Mouse (Mus musculus): ENCODE measurements around the gene Cntnap2.
A peak's percentile ranks its signal among the peaks of the same experiment; 100 is the strongest.
"Not testable (repeated sequence)": the region's sequence is repeated elsewhere in the genome, so short reads cannot be mapped to it uniquely, and the experiment has no call there.

The Cntnap2 gene

GRCm38 (mm10) chr6:46972640-46973039, 1913.5 kb downstream of the Cntnap2 start:
- no peak for DNase-seq (ENCODE audit: low spot score)

GRCm38 (mm10) chr6:46996010-46996602, 1936.9 kb downstream of the Cntnap2 start:
- DNase-seq (ENCODE audit: low spot score): no peak

- no peak for DNase-seq (ENCODE audit: low spot score)
These were observed 1945.3 kb downstream of the Cntnap2 start for GRCm38 (mm10) chr6:47004430-47004829.

- no peak for DNase-seq (ENCODE audit: low spot score)
These were observed 1953.8 kb downstream of the Cntnap2 start for GRCm38 (mm10) chr6:47012933-47013332.

- DNase-seq (ENCODE audit: low spot score): peak; percentile 48
These were observed 1954.4 kb downstream of the Cntnap2 start for GRCm38 (mm10) chr6:47013535-47013934.

GRCm38 (mm10) chr6:47014886-47015586, 1955.9 kb downstream of the Cntnap2 start:
- DNase-seq (ENCODE audit: low spot score): no peak

GRCm38 (mm10) chr6:47026064-47026686, 1967.0 kb downstream of the Cntnap2 start:
- no peak for DNase-seq (ENCODE audit: low spot score)

- DNase-seq (ENCODE audit: low spot score): no peak
These were observed 1972.2 kb downstream of the Cntnap2 start for GRCm38 (mm10) chr6:47031362-47031761.

GRCm38 (mm10) chr6:47042602-47043001, 1983.4 kb downstream of the Cntnap2 start:
- no peak for DNase-seq (ENCODE audit: low spot score)

GRCm38 (mm10) chr6:47043586-47043985, 1984.4 kb downstream of the Cntnap2 start:
- no peak for DNase-seq (ENCODE audit: low spot score)

- DNase-seq (ENCODE audit: low spot score): no peak
These were observed 1985.4 kb downstream of the Cntnap2 start for GRCm38 (mm10) chr6:47044385-47045200.

GRCm38 (mm10) chr6:47049051-47049450, 1989.9 kb downstream of the Cntnap2 start:
- DNase-seq (ENCODE audit: low spot score): no peak

- no peak for DNase-seq (ENCODE audit: low spot score)
These were observed 1991.4 kb downstream of the Cntnap2 start for GRCm38 (mm10) chr6:47050319-47051222.

- DNase-seq (ENCODE audit: low spot score): no peak
These were observed 2002.2 kb downstream of the Cntnap2 start for GRCm38 (mm10) chr6:47061341-47061740.

GRCm38 (mm10) chr6:47089998-47090397, 2030.8 kb downstream of the Cntnap2 start:
- no peak for DNase-seq (ENCODE audit: low spot score)

- DNase-seq (ENCODE audit: low spot score): no peak
These were observed 2045.8 kb downstream of the Cntnap2 start for GRCm38 (mm10) chr6:47104951-47105350.

- DNase-seq (ENCODE audit: low spot score): no peak
These were observed 2050.5 kb downstream of the Cntnap2 start for GRCm38 (mm10) chr6:47109582-47110220.

- not testable (repeated sequence) for DNase-seq (ENCODE audit: low spot score)
These were observed 2074.9 kb downstream of the Cntnap2 start for GRCm38 (mm10) chr6:47134063-47134462.

GRCm38 (mm10) chr6:47153018-47153417, 2093.9 kb downstream of the Cntnap2 start:
- not testable (repeated sequence) for DNase-seq (ENCODE audit: low spot score)

- DNase-seq (ENCODE audit: low spot score): not testable (repeated sequence)
These were observed 2115.6 kb downstream of the Cntnap2 start for GRCm38 (mm10) chr6:47174580-47175294.
